Mouse (Mus musculus): ENCODE results near the gene Dnajb8. TPM values are rescaled to one million over a fixed set of nuclear protein-coding genes. Genes with fewer than 3 reads are reported as not detected.

Dnajb8 gene
- polyA plus RNA-seq, 1 experiment from 2014 or later: not detected

- Histone ChIP-seq H3K4me1 (ENCODE audit: control insufficient read depth in 2 of 2, insufficient read depth in 2 of 2, low read length in 2 of 2) (peaks cover 12 to 33% of the 10 kb centered on the region in 2 experiments; a peak in 3 of 4 replicates), H3K27me3 (ENCODE audit: control insufficient read depth, insufficient read depth, low read length) (peaks cover 91% of the 10 kb centered on the region), H3K9me3 (ENCODE audit: control insufficient read depth, low read length) (no peaks in the 10 kb centered on the region), H3K36me3 (ENCODE audit: control insufficient read depth, insufficient read depth, low read length) (0 out of 2 replicates have a peak, but pooled peaks cover 3% of the 10 kb centered on the region), H3K9ac (ENCODE audit: low read length) (peak overlapping the region; percentile 73), H3K27ac (replicated peaks in 1 of 2; ENCODE audit: control insufficient read depth in 1 of 2, insufficient read depth in 1 of 2, low read depth in 2 of 2, low read length in 2 of 2) (no peak overlapping the region; a peak in 1 of 4 replicates), H3K4me2 (ENCODE audit: low read length) (peak overlapping the region; percentile 79), H3K4me3 (ENCODE audit: control insufficient read depth in 1 of 2, insufficient read depth in 1 of 2, low read depth in 1 of 2, low read length in 2 of 2) (peak overlapping the region; percentile 54 to 56)
- WGBS: 24% methylated on average over 20 of the region's 20 CpGs
- ATAC-seq (ENCODE audit: insufficient number of reproducible peaks, insufficient read depth, low FRiP score, low read depth): no peak
These were observed 21.1 kb upstream of the Dnajb8 start for GRCm38 (mm10) chr6:88200693-88201609.

DNA sequence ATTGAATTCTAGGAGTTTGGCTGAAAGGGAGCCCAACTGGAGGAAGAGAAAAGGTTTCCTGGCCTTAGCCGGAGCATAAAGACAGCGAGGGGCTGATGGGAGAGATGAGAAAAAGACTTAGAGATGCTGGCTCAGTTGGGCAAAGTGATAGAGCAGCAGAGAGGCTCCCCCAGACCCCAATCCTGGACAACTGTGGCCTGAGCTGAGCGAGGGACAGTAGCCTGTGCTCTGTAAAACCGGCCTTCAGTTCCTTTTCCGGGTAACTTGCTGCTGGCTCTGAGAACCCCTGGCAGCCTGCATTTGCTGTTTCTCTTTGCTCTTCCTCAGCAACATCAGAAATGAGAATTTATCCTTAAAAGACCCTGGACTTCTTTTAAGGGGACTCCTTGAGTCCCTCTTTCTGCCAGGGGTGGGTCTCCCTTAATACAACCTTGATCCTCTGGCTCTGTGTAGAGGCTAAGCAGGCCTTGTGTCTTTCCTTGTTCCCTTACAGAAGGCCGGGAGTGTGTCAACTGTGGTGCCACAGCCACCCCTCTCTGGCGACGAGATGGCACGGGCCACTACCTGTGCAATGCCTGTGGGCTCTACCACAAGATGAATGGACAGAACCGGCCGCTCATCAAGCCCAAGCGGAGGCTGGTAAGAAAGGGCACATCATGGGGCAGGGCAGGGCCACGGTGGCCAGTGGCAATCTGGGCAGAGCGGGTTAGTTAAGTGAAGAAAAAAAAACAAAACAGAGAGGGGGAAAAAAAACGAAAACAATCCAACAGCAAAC, 20.0 kb upstream of the Dnajb8 start:
- H3K4me3 ChIP-seq (ENCODE audit: control insufficient read depth in 1 of 2, insufficient read depth in 1 of 2, low read depth in 1 of 2, low read length in 2 of 2): peak overlapping the region in 1 of 2 experiments; percentile 54; a peak in 1 of 4 replicates
- ATAC-seq (ENCODE audit: insufficient number of reproducible peaks, insufficient read depth, low FRiP score, low read depth): no peak
- 28% methylated on average over 15 of the region's 15 CpGs for WGBS
- H3K4me1 ChIP-seq (ENCODE audit: control insufficient read depth in 2 of 2, insufficient read depth in 2 of 2, low read length in 2 of 2): peaks cover 7 to 29% of the 10 kb centered on the region in 2 experiments; a peak in 3 of 4 replicates
- 0 out of 2 replicates have a peak, but pooled peaks cover 3% of the 10 kb centered on the region for H3K36me3 ChIP-seq (ENCODE audit: control insufficient read depth, insufficient read depth, low read length)
- H3K27ac ChIP-seq (replicated peaks in 1 of 2; ENCODE audit: control insufficient read depth in 1 of 2, insufficient read depth in 1 of 2, low read depth in 2 of 2, low read length in 2 of 2): peak overlapping the region; percentile 79 to 82
- H3K27me3 ChIP-seq (ENCODE audit: control insufficient read depth, insufficient read depth, low read length): peaks cover 98% of the 10 kb centered on the region
- no peaks in the 10 kb centered on the region for H3K9me3 ChIP-seq (ENCODE audit: control insufficient read depth, low read length)
- peak overlapping the region; percentile 79 for H3K4me2 ChIP-seq (ENCODE audit: low read length)
- peak overlapping the region; percentile 31 for H3K9ac ChIP-seq (ENCODE audit: low read length)

- Histone ChIP-seq H3K36me3 (ENCODE audit: control insufficient read depth, insufficient read depth, low read length) (0 out of 2 replicates have a peak, but pooled peaks cover 3% of the 10 kb centered on the region), H3K4me3 (ENCODE audit: control insufficient read depth in 1 of 2, insufficient read depth in 1 of 2, low read depth in 1 of 2, low read length in 2 of 2) (peak overlapping the region in 1 of 2 experiments; percentile 16; a peak in 1 of 4 replicates), H3K9ac (ENCODE audit: low read length) (no peak overlapping the region), H3K9me3 (ENCODE audit: control insufficient read depth, low read length) (no peaks in the 10 kb centered on the region), H3K27ac (replicated peaks in 1 of 2; ENCODE audit: control insufficient read depth in 1 of 2, insufficient read depth in 1 of 2, low read depth in 2 of 2, low read length in 2 of 2) (peak overlapping the region; percentile 66 to 84), H3K27me3 (ENCODE audit: control insufficient read depth, insufficient read depth, low read length) (peaks cover 96% of the 10 kb centered on the region), H3K4me1 (ENCODE audit: control insufficient read depth in 2 of 2, insufficient read depth in 2 of 2, low read length in 2 of 2) (peaks cover 6 to 19% of the 10 kb centered on the region in 2 experiments; a peak in 3 of 4 replicates), H3K4me2 (ENCODE audit: low read length) (peak overlapping the region; percentile 31)
- 2% methylated on average over 24 of the region's 24 CpGs for WGBS
- peak; percentile 69 for ATAC-seq (ENCODE audit: insufficient number of reproducible peaks, insufficient read depth, low FRiP score, low read depth)
These were observed 19.0 kb upstream of the Dnajb8 start for GRCm38 (mm10) chr6:88202921-88203690.

DNA sequence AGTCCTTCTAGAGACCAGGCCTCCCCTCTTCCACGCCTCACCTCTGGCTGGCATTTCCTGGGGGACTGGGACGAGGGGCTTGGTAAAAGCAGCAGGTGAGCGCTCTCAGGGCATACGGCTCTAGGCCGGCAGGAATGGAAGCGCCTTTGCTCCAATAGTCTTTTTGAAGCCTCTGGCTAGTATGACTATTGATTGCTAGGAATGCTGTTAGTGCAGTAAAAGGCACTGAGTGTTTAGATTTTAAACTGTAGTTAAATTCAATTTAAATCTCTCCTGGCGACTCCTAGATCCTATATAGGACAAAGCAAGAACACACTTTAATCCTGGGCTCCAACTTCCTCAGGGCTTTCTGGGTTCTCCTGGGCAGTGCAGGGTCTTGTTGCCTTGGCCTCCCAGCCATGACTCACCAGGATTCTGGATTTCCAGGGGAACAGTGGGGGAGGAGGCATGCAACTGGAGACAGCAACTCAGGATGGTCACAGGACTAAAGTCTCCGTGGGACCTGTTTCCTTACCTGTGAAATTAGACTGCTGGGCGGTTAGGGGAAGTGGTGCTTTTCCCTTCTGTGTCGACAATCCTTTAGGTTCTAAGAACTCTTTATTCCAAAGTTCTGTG, 18.2 kb upstream of the Dnajb8 start:
- H3K4me3 ChIP-seq (ENCODE audit: control insufficient read depth in 1 of 2, insufficient read depth in 1 of 2, low read depth in 1 of 2, low read length in 2 of 2): 0 out of 4 replicates have a peak overlapping the region, but pooled peaks of 1 of the 2 experiments have one; percentile 16
- ATAC-seq (ENCODE audit: insufficient number of reproducible peaks, insufficient read depth, low FRiP score, low read depth): no peak
- H3K27ac ChIP-seq (replicated peaks in 1 of 2; ENCODE audit: control insufficient read depth in 1 of 2, insufficient read depth in 1 of 2, low read depth in 2 of 2, low read length in 2 of 2): peak overlapping the region; percentile 66 to 84
- H3K36me3 ChIP-seq (ENCODE audit: control insufficient read depth, insufficient read depth, low read length): 0 out of 2 replicates have a peak, but pooled peaks cover 3% of the 10 kb centered on the region
- peaks cover 88% of the 10 kb centered on the region for H3K27me3 ChIP-seq (ENCODE audit: control insufficient read depth, insufficient read depth, low read length)
- H3K9ac ChIP-seq (ENCODE audit: low read length): no peak overlapping the region; the same call in 1 of the 2 replicates
- H3K4me2 ChIP-seq (ENCODE audit: low read length): peak overlapping the region; percentile 31
- peaks cover 6 to 13% of the 10 kb centered on the region in 2 experiments; a peak in 3 of 4 replicates for H3K4me1 ChIP-seq (ENCODE audit: control insufficient read depth in 2 of 2, insufficient read depth in 2 of 2, low read length in 2 of 2)
- H3K9me3 ChIP-seq (ENCODE audit: control insufficient read depth, low read length): no peaks in the 10 kb centered on the region
- 28% methylated on average over 10 of the region's 10 CpGs for WGBS

DNA sequence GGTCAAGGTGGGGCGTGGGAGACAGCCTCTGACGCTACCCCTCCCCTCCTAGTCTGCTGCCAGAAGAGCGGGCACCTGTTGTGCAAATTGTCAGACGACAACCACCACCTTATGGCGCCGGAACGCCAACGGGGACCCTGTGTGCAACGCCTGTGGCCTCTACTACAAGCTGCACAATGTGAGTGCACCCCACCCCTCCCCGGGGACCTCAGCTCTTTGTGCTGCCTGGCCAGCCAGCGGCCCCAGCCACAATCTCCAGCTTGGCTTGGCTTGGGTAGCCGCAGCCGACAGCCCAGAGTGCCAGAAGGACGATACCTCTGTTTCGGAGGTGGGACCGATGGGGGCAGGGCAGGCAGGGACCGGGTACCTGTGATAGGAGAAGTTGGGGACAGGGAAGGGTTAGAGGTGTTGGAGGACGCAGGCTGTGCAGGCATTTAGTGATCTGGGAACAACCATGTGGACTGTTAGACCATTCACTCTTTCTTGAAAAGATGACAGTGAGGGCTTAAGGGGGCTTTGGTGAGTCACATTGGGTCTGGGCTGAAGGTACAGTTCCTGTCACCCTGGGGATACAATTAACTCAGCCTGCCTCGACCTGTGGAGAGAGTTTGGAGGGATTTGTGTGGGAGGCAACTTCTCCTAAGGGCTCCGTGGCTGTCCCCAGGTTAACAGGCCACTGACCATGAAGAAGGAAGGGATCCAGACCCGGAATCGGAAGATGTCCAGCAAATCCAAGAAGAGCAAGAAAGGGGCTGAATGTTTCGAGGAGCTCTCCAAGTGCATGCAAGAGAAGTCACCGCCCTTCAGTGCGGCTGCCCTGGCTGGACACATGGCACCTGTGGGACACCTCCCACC, 17.3 kb upstream of the Dnajb8 start:
- Histone ChIP-seq H3K27ac (replicated peaks in 1 of 2; ENCODE audit: control insufficient read depth in 1 of 2, insufficient read depth in 1 of 2, low read depth in 2 of 2, low read length in 2 of 2) (no peak overlapping the region), H3K36me3 (ENCODE audit: control insufficient read depth, insufficient read depth, low read length) (0 out of 2 replicates have a peak, but pooled peaks cover 3% of the 10 kb centered on the region), H3K4me3 (ENCODE audit: control insufficient read depth in 1 of 2, insufficient read depth in 1 of 2, low read depth in 1 of 2, low read length in 2 of 2) (no peak overlapping the region), H3K4me1 (ENCODE audit: control insufficient read depth in 2 of 2, insufficient read depth in 2 of 2, low read length in 2 of 2) (peaks cover 6% of the 10 kb centered on the region in 2 experiments; a peak in 3 of 4 replicates), H3K9me3 (ENCODE audit: control insufficient read depth, low read length) (no peaks in the 10 kb centered on the region), H3K27me3 (ENCODE audit: control insufficient read depth, insufficient read depth, low read length) (peaks cover 83% of the 10 kb centered on the region), H3K9ac (ENCODE audit: low read length) (no peak overlapping the region; the same call in 1 of the 2 replicates), H3K4me2 (ENCODE audit: low read length) (peak overlapping the region; percentile 31; the same call in 1 of the 2 replicates)
- WGBS: 22% methylated on average over 25 of the region's 25 CpGs
- ATAC-seq (ENCODE audit: insufficient number of reproducible peaks, insufficient read depth, low FRiP score, low read depth): no peak

DNA sequence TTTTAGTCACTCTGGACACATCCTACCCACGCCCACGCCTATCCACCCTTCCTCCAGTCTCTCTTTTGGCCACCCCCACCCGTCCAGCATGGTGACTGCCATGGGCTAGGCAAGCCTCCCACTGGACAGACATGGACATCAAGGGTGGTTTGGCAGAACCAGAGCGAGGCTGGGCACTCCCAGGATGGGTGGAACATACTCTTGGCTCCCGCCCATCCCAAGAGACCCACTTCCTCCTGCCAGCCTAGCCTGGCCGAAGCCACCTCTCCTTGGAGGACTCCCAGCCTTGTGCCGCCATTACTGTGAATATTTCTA, 16.7 kb upstream of the Dnajb8 start:
- H3K4me2 ChIP-seq (ENCODE audit: low read length): no peak overlapping the region
- H3K9me3 ChIP-seq (ENCODE audit: control insufficient read depth, low read length): no peaks in the 10 kb centered on the region
- peaks cover 78% of the 10 kb centered on the region for H3K27me3 ChIP-seq (ENCODE audit: control insufficient read depth, insufficient read depth, low read length)
- peaks cover 4 to 6% of the 10 kb centered on the region in 2 experiments; a peak in 3 of 4 replicates for H3K4me1 ChIP-seq (ENCODE audit: control insufficient read depth in 2 of 2, insufficient read depth in 2 of 2, low read length in 2 of 2)
- H3K36me3 ChIP-seq (ENCODE audit: control insufficient read depth, insufficient read depth, low read length): 0 out of 2 replicates have a peak, but pooled peaks cover 3% of the 10 kb centered on the region
- no peak overlapping the region for H3K27ac ChIP-seq (replicated peaks in 1 of 2; ENCODE audit: control insufficient read depth in 1 of 2, insufficient read depth in 1 of 2, low read depth in 2 of 2, low read length in 2 of 2)
- no peak overlapping the region for H3K4me3 ChIP-seq (ENCODE audit: control insufficient read depth in 1 of 2, insufficient read depth in 1 of 2, low read depth in 1 of 2, low read length in 2 of 2)
- no peak for ATAC-seq (ENCODE audit: insufficient number of reproducible peaks, insufficient read depth, low FRiP score, low read depth)
- H3K9ac ChIP-seq (ENCODE audit: low read length): no peak overlapping the region
- WGBS: 48% methylated on average over 7 of the region's 7 CpGs
